In genomic region chr11:59778181-59778873, GRCm38 (mm10) we compare ENCODE assay signal across 7 mouse cellular contexts. TPM values are rescaled to one million over a fixed set of nuclear protein-coding genes. Genes with fewer than 3 reads are reported as not detected.
DNase-seq lines count a peak whose midpoint lies in the region; ATAC-seq and TF ChIP-seq lines count a peak whose summit lies in the region.

No protein-coding gene starts in this region.

- no peak overlapping the region for H3K4me2 ChIP-seq in hindbrain, postnatal 0 days (ENCODE audit: low read depth, low read length)
- no peak overlapping the region for H3K4me2 ChIP-seq in midbrain, embryonic 13.5 days (replicated peaks)

- no peak overlapping the region for H3K27ac ChIP-seq in hindbrain, postnatal 0 days
- H3K27ac ChIP-seq in midbrain, embryonic 13.5 days, result no peak overlapping the region

- no peaks in the 10 kb centered on the region for H3K9me3 ChIP-seq in hindbrain, postnatal 0 days (ENCODE audit: low read length)
- H3K9me3 ChIP-seq in midbrain, embryonic 13.5 days, result no peaks in the 10 kb centered on the region

- no peak overlapping the region for H3K4me3 ChIP-seq in hindbrain, postnatal 0 days (ENCODE audit: low read length)
- H3K4me3 ChIP-seq in midbrain, embryonic 13.5 days (replicated peaks), result no peak overlapping the region

- intact Hi-C loops in left cerebral cortex, postnatal 36 days (cut with DNase I), result loop anchor here (5.0 kb wide), 1 partner anchor 156 kb away; no protein-coding TSS in a partner anchor

- ATAC-seq in frontal cortex, adult (ENCODE audit: low TSS enrichment), result peak; percentile 70
- peak; percentile 80 for ATAC-seq in hindbrain, postnatal 0 days
- 0 out of 2 replicates have a peak, but pooled peaks have one; percentile 24 for ATAC-seq in midbrain, embryonic 13.5 days

- H3K4me1 ChIP-seq in hindbrain, postnatal 0 days (ENCODE audit: insufficient read depth, low read length), result no peaks in the 10 kb centered on the region
- H3K4me1 ChIP-seq in midbrain, embryonic 13.5 days (replicated peaks), result no peaks in the 10 kb centered on the region

- no peak overlapping the region for H3K9ac ChIP-seq in hindbrain, postnatal 0 days (replicated peaks; ENCODE audit: low read length)
- H3K9ac ChIP-seq in midbrain, embryonic 13.5 days (replicated peaks), result no peak overlapping the region

- DNase-seq in R1 (ENCODE audit: low read depth, low spot score), result peak; percentile 91
- peak; percentile 64 for DNase-seq in cerebellum, adult 11-12 months
- peak; percentile 73 for DNase-seq in hindbrain, postnatal 0 days (ENCODE audit: low spot score)
- peak; percentile 36 to 55 for DNase-seq in left cerebral cortex, postnatal 36 days (ENCODE audit: low spot score in 2 of 2)
- DNase-seq in spleen, postnatal 4 days (ENCODE audit: low spot score in 2 of 2), result peak; percentile 78 to 93

- WGBS in hindbrain, postnatal 0 days, result 59% methylated on average over 9 of the region's 9 CpGs
- WGBS in midbrain, embryonic 13.5 days, result 53% methylated on average over 9 of the region's 9 CpGs

- H3K36me3 ChIP-seq in hindbrain, postnatal 0 days (ENCODE audit: insufficient read depth, low read length), result peaks cover 23% of the 10 kb centered on the region
- H3K36me3 ChIP-seq in midbrain, embryonic 13.5 days, result peaks cover 56% of the 10 kb centered on the region

- H3K27me3 ChIP-seq in hindbrain, postnatal 0 days (ENCODE audit: insufficient read depth, low read length), result no peaks in the 10 kb centered on the region
- no peaks in the 10 kb centered on the region for H3K27me3 ChIP-seq in midbrain, embryonic 13.5 days

- TF ChIP-seq CTCF in hindbrain, postnatal 0 days (IDR thresholded peaks at IDR 0.05; ENCODE audit: low read depth), result peak; percentile 95

RNA-seq across cellular contexts. Expression of gene Pld6, which starts 9.1 kb away (rescaled TPM):
- total RNA-seq in hindbrain, postnatal 0 days (2014; rRNA removed), result 10.9 and 16.0 TPM in 2 replicates
- polyA plus RNA-seq in hindbrain, postnatal 0 days (2015; fragmentation: Nextera tagmentation; extraction: Ambion mirVana), result 21.5 and 24.6 TPM in 2 replicates
- total RNA-seq in left cerebral cortex, postnatal 36 days (2021), result 1 to 10 TPM in 1 of 2 experiments, under 1 TPM in 1; 0.81 to 1.1 TPM
- polyA plus RNA-seq in midbrain, embryonic 13.5 days (2015; fragmentation: Nextera tagmentation; extraction: Ambion mirVana), result 2.4 and 2.7 TPM in 2 replicates

RNA-seq across cellular contexts. Expression of gene Flcn, which starts 31.5 kb away (rescaled TPM):
- 42.8 and 43.5 TPM in 2 replicates for total RNA-seq in hindbrain, postnatal 0 days (2014; rRNA removed)
- polyA plus RNA-seq in hindbrain, postnatal 0 days (2015; fragmentation: Nextera tagmentation; extraction: Ambion mirVana), result 28.4 and 28.8 TPM in 2 replicates
- total RNA-seq in left cerebral cortex, postnatal 36 days (2021), result 10 to 100 TPM; 48.6 to 48.9 TPM
- 38.4 and 41.7 TPM in 2 replicates for polyA plus RNA-seq in midbrain, embryonic 13.5 days (2015; fragmentation: Nextera tagmentation; extraction: Ambion mirVana)

Comparison
In these comparisons a context has a peak if more than half of its experiments do, and no peak if none do; other contexts are left out.
1. ATAC-seq: peak in every context shown above with its lines; median percentile 80 in hindbrain, postnatal 0 days; 70 in frontal cortex, adult; 24 in midbrain, embryonic 13.5 days.